Mouse (Mus musculus) forebrain, embryonic 12.5 days (tissue): ENCODE results near the gene Dzip1. TPM values are rescaled to one million over a fixed set of nuclear protein-coding genes. Genes with fewer than 3 reads are reported as not detected.

ENCODE experiments used
- ATAC-seq: fragments of 200-750 bp; cut with Nextera tagmentation; 2 replicates; pipeline ENCODE4 v1.8.0; 2017; ENCODE audit warnings: moderate TSS enrichment; ENCODE audit not compliant: low FRiP score
- H3K27ac ChIP-seq: fragments of 300-500 bp; sonication (generic); 2 replicates; pipeline ENCODE4 v1.5.1; 2016; ENCODE audit warnings: mild to moderate bottlenecking
- H3K27me3 ChIP-seq: fragments of 300-500 bp; sonication (generic); 2 replicates; pipeline ENCODE4 v1.6.1; 2016; ENCODE audit warnings: mild to moderate bottlenecking
- H3K36me3 ChIP-seq: fragments of 300-500 bp; sonication (generic); replicated peaks from 2 replicates; pipeline ENCODE4 v1.6.1; 2016; ENCODE audit warnings: mild to moderate bottlenecking
- H3K4me1 ChIP-seq: fragments of 300-500 bp; sonication (generic); 2 replicates; pipeline ENCODE4 v1.6.1; 2016
- H3K4me2 ChIP-seq: fragments of 300-500 bp; sonication (generic); 2 replicates; pipeline ENCODE4 v1.6.1; 2016; ENCODE audit warnings: mild to moderate bottlenecking, moderate library complexity
- H3K4me3 ChIP-seq: fragments of 300-500 bp; sonication (generic); replicated peaks from 2 replicates; pipeline ENCODE4 v1.5.1; 2016; ENCODE audit warnings: mild to moderate bottlenecking
- H3K9ac ChIP-seq: fragments of 300-500 bp; sonication (generic); 2 replicates; pipeline ENCODE4 v1.6.1; 2016; ENCODE audit warnings: mild to moderate bottlenecking
- H3K9me3 ChIP-seq: fragments of 300-500 bp; sonication (generic); 2 replicates; pipeline ENCODE4 v1.6.1; 2016
- WGBS: fragments of 180-500 bp; shearing (Covaris S2); methylation state at CpG from one replicate; pipeline ENCODE4 v1.1.7; 2016; 5-methylcytosine and 5-hydroxymethylcytosine counted together
- polyA plus RNA-seq: library from polyadenylated mRNA; unstranded; fragments of >200 nt; fragmentation: Nextera tagmentation; extraction: Ambion mirVana; gene quantifications from 2 replicates; pipeline ENCODE4 v1.2.1, GENCODE M21; 2016

The Dzip1 gene
- polyA plus RNA-seq, 1 experiment from 2014 or later: 31.3 TPM

- H3K4me3 ChIP-seq: no peak overlapping the region
- no peaks in the 10 kb centered on the region for H3K9me3 ChIP-seq
- H3K4me1 ChIP-seq: peaks cover 12% of the 10 kb centered on the region
- 58% methylated on average over 4 of the region's 4 CpGs for WGBS
- H3K36me3 ChIP-seq: no peaks in the 10 kb centered on the region
- H3K9ac ChIP-seq: no peak overlapping the region
- ATAC-seq: no peak
- H3K4me2 ChIP-seq: no peak overlapping the region
- no peak overlapping the region for H3K27ac ChIP-seq
- H3K27me3 ChIP-seq: peaks cover 2% of the 10 kb centered on the region; the same call in 1 of the 2 replicates
Measured at GRCm38 (mm10) chr14:118864905-118865304, 60.4 kb downstream of the Dzip1 start.

- no peak for ATAC-seq
- H3K27ac ChIP-seq: no peak overlapping the region
- no peaks in the 10 kb centered on the region for H3K9me3 ChIP-seq
- H3K4me3 ChIP-seq: no peak overlapping the region
- H3K36me3 ChIP-seq: no peaks in the 10 kb centered on the region
- 70% methylated on average over 7 of the region's 7 CpGs for WGBS
- H3K27me3 ChIP-seq: peaks cover 14% of the 10 kb centered on the region
- no peak overlapping the region for H3K9ac ChIP-seq
- peaks cover 10% of the 10 kb centered on the region for H3K4me1 ChIP-seq
- H3K4me2 ChIP-seq: no peak overlapping the region
Measured at GRCm38 (mm10) chr14:118862253-118862652, 63.0 kb downstream of the Dzip1 start.

GRCm38 (mm10) chr14:118858318-118858717 lies 66.9 kb downstream of the Dzip1 start:
- no peak overlapping the region for H3K9ac ChIP-seq
- no peak overlapping the region for H3K4me2 ChIP-seq
- H3K36me3 ChIP-seq: no peaks in the 10 kb centered on the region
- H3K4me1 ChIP-seq: peaks cover 26% of the 10 kb centered on the region
- H3K27me3 ChIP-seq: peaks cover 49% of the 10 kb centered on the region
- no peak for ATAC-seq
- WGBS: 29% methylated on average over 6 of the region's 6 CpGs
- H3K27ac ChIP-seq: no peak overlapping the region
- H3K4me3 ChIP-seq: no peak overlapping the region
- no peaks in the 10 kb centered on the region for H3K9me3 ChIP-seq

DNA sequence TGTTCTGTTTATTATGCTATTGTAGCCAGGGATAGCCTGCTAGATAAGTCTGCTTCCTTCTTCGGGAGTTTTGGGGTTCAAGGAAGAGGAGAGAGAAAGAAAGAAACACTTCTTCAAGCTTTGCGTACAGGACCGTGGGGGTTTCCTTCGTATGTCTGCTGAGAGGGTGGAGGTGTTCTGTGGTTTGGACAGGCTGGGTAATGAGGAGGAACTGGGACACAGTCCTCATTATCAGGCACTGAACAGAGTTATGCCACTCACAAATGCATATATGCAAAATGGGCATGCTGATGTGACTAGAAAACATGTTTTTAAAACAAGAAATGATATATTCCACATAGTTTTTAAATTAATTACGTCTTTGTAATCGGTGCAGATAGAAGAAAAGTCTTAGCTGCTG lies 68.7 kb downstream of the Dzip1 start:
- Histone ChIP-seq H3K9me3 (no peaks in the 10 kb centered on the region), H3K4me1 (peaks cover 26% of the 10 kb centered on the region), H3K9ac (no peak overlapping the region), H3K4me3 (no peak overlapping the region), H3K27ac (no peak overlapping the region), H3K36me3 (no peaks in the 10 kb centered on the region), H3K4me2 (no peak overlapping the region), H3K27me3 (peaks cover 59% of the 10 kb centered on the region)
- ATAC-seq: no peak
- WGBS: 88% methylated on average over 6 of the region's 6 CpGs

- Histone ChIP-seq H3K36me3 (no peaks in the 10 kb centered on the region), H3K4me1 (peaks cover 19% of the 10 kb centered on the region), H3K9me3 (no peaks in the 10 kb centered on the region), H3K9ac (peak overlapping the region; percentile 48), H3K4me3 (peak overlapping the region; percentile 53), H3K27me3 (peaks cover 61% of the 10 kb centered on the region), H3K27ac (no peak overlapping the region), H3K4me2 (peak overlapping the region; percentile 97)
- peak; percentile 60 for ATAC-seq
- WGBS: under 1% methylated on average over 28 of the region's 28 CpGs
Measured at GRCm38 (mm10) chr14:118855141-118855800, 70.0 kb downstream of the Dzip1 start.

DNA sequence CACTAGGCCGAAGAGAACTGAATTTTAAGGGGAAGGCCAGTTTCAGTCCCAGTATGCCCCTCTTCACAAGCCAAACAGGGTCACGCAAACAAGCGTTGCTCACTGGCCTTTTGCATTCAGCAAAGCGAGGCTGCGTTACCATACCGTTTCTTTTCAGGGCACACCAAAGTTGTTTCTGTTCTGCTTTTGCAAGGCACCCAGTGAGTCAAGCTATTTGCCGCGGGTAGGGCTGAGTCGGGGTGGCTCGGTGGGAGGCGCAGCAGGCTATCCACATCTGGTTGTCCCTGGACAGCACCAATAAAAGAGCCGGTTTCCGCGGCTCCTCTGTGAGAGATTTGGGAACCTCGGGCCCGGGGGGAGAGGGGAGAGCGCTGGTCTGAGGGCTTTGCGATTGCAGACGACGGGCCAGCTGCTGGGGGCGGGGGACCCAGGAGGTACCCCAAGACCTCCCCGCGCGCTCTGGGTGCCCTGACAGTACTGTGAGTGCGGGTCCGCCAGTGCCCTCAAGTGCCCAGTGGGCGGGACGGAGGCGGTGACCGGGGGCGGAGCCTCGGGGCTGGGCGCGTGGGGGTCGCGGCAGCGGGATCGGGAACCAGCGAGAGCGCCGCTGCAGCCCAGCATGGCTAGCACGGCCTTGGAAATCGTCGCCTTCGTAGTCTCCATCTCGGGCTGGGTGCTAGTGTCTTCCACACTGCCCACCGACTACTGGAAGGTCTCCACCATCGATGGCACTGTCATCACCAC lies 70.7 kb downstream of the Dzip1 start:
- Histone ChIP-seq H3K9me3 (no peaks in the 10 kb centered on the region), H3K36me3 (no peaks in the 10 kb centered on the region), H3K9ac (peak overlapping the region; percentile 48), H3K27me3 (peaks cover 57% of the 10 kb centered on the region), H3K4me2 (peak overlapping the region; percentile 97), H3K4me1 (peaks cover 19% of the 10 kb centered on the region), H3K4me3 (peak overlapping the region; percentile 53), H3K27ac (no peak overlapping the region)
- under 1% methylated on average over 48 of the region's 48 CpGs for WGBS
- ATAC-seq: peak; percentile 84

GRCm38 (mm10) chr14:118851496-118852107 lies 73.7 kb downstream of the Dzip1 start:
- Histone ChIP-seq H3K27ac (no peak overlapping the region), H3K9me3 (no peaks in the 10 kb centered on the region), H3K36me3 (no peaks in the 10 kb centered on the region), H3K4me1 (peaks cover 19% of the 10 kb centered on the region), H3K4me3 (no peak overlapping the region), H3K9ac (no peak overlapping the region), H3K27me3 (peaks cover 46% of the 10 kb centered on the region), H3K4me2 (no peak overlapping the region)
- ATAC-seq: no peak
- WGBS: 80% methylated on average over 6 of the region's 6 CpGs

GRCm38 (mm10) chr14:118850696-118851035 lies 74.6 kb downstream of the Dzip1 start:
- Histone ChIP-seq H3K4me2 (no peak overlapping the region), H3K27ac (no peak overlapping the region), H3K36me3 (no peaks in the 10 kb centered on the region), H3K9me3 (no peaks in the 10 kb centered on the region), H3K4me1 (peaks cover 19% of the 10 kb centered on the region), H3K9ac (no peak overlapping the region), H3K4me3 (no peak overlapping the region), H3K27me3 (peaks cover 42% of the 10 kb centered on the region)
- WGBS: 54% methylated on average over 4 of the region's 4 CpGs
- no peak for ATAC-seq

- H3K9me3 ChIP-seq: no peaks in the 10 kb centered on the region
- H3K4me3 ChIP-seq: no peak overlapping the region
- H3K4me2 ChIP-seq: no peak overlapping the region
- 82% methylated on average over 11 of the region's 11 CpGs for WGBS
- H3K36me3 ChIP-seq: no peaks in the 10 kb centered on the region
- peaks cover 14% of the 10 kb centered on the region for H3K4me1 ChIP-seq
- no peak overlapping the region for H3K27ac ChIP-seq
- H3K27me3 ChIP-seq: peaks cover 38% of the 10 kb centered on the region
- H3K9ac ChIP-seq: no peak overlapping the region
- no peak for ATAC-seq
Measured at GRCm38 (mm10) chr14:118850011-118850695, 75.1 kb downstream of the Dzip1 start.

- peaks cover 18% of the 10 kb centered on the region for H3K27me3 ChIP-seq
- no peak overlapping the region for H3K27ac ChIP-seq
- no peaks in the 10 kb centered on the region for H3K4me1 ChIP-seq
- H3K9ac ChIP-seq: no peak overlapping the region
- no peak for ATAC-seq
- no peak overlapping the region for H3K4me2 ChIP-seq
- no peaks in the 10 kb centered on the region for H3K9me3 ChIP-seq
- no peak overlapping the region for H3K4me3 ChIP-seq
- WGBS: 86% methylated on average over 7 of the region's 7 CpGs
- H3K36me3 ChIP-seq: no peaks in the 10 kb centered on the region
Measured at GRCm38 (mm10) chr14:118848171-118848570, 77.1 kb downstream of the Dzip1 start.

DNA sequence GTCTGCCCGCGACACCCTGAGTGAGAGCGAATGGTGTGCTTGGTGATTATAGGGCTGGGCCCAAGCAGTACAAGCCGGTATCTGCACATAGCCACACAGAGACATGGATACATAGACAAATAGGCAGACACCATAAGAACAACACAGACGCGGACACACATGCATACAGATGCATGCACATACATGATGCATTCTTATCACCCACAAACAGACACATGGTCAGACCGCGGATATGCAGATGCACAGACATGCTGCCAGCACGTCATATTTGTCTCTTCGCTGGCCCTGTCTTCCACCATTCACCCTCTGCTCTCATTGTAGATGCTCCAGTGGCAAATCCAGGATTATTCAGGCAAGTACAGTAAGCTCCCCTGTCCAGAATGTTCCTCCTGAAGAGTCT lies 78.4 kb downstream of the Dzip1 start:
- no peaks in the 10 kb centered on the region for H3K4me1 ChIP-seq
- WGBS: 95% methylated on average over 10 of the region's 10 CpGs
- H3K4me3 ChIP-seq: no peak overlapping the region
- no peaks in the 10 kb centered on the region for H3K9me3 ChIP-seq
- no peak overlapping the region for H3K27ac ChIP-seq
- no peaks in the 10 kb centered on the region for H3K36me3 ChIP-seq
- no peak for ATAC-seq
- H3K27me3 ChIP-seq: 0 out of 2 replicates have a peak, but pooled peaks cover 10% of the 10 kb centered on the region
- H3K4me2 ChIP-seq: no peak overlapping the region
- no peak overlapping the region for H3K9ac ChIP-seq

DNA sequence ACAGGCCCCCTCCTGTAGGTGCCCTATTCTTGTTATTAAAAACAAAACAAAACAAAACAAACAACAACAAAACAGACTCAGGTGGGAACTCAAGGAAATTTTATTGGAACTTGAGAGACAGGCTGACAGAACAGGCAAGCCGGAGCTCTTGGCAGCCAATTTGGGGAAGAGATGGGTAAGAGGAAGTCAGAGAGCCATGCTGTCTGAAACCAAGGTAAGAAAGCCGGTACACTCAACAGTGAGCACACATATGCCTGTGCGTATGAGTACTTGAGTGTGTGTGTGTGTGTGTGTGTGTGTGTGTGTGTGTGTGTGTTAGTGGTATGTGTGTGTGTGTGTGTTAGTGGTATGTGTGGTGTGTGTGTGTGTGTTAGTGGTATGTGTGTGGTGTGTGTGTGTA lies 82.9 kb downstream of the Dzip1 start:
- 92% methylated on average over 3 of the region's 3 CpGs for WGBS
- no peak overlapping the region for H3K27ac ChIP-seq
- no peaks in the 10 kb centered on the region for H3K9me3 ChIP-seq
- H3K27me3 ChIP-seq: peaks cover 11% of the 10 kb centered on the region; the same call in 1 of the 2 replicates
- H3K4me3 ChIP-seq: no peak overlapping the region
- no peak for ATAC-seq
- H3K36me3 ChIP-seq: no peaks in the 10 kb centered on the region
- H3K4me2 ChIP-seq: no peak overlapping the region
- H3K4me1 ChIP-seq: no peaks in the 10 kb centered on the region
- H3K9ac ChIP-seq: no peak overlapping the region
